Mouse (Mus musculus) layer of hippocampus, adult 9-10 months (tissue): ENCODE measurements at regions not wholly inside any gene's neighbourhood (a gene's known extent, or its start where the extent isn't known, plus 50 kb on each side); places are given as distances from the start of the nearest gene placed in this dataset.

ENCODE experiments used
- DNase-seq: peaks from one replicate; pipeline ENCODE4 v3.0.0; 2022; ENCODE audit warnings: low spot score

DNA sequence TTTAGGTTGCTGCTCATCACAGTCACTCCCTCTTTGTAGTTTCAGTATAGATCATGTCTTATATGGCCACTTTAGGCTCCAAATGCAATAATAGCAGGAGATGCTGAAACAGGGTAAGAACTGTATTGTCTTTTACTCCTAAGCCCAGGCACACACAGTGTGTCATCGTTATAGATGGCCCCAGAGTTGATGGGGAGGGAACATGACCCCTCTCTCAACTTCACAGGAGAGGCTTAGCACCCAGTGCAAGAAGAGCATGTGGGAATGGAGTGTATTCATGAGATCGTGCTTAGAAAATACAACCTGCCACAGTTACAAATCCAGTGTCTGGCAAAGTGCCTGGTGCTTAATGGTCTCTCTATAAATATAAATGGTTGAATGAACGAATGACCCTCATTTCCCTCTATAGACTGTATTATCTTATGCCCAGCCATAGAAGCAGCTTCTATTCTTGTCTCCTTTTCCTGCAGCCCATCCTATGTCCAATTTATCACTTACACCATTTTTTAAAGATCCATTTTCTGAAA lies 363.0 kb downstream of the Sorl1 start:
- DNase-seq: no peak

- DNase-seq: no peak
Observed at GRCm38 (mm10) chr9:41754434-41755002, 369.6 kb downstream of the Sorl1 start.

GRCm38 (mm10) chr9:41745979-41746647 lies 378.0 kb downstream of the Sorl1 start:
- no peak for DNase-seq

DNA sequence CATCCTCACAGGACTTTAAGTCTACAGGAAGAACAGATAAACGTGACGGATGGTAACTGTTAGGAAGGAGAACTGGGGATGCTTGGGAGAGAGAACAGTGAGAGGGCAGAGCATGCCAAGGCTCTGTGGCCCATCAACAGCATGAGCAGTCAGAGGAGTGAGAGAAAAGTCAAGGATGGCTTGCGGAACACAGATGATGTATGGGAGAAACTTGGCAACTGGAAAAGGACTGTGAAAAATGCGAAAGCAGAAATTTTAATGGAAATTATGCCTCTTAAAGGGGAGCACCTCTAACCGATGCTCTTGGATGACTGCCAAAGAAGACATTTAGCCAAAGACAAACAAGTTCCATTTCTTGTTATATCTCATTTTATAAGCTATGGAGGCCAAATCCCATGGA lies 382.6 kb downstream of the Sorl1 start:
- no peak for DNase-seq

GRCm38 (mm10) chr9:41740536-41740935 lies 383.6 kb downstream of the Sorl1 start:
- no peak for DNase-seq

DNA sequence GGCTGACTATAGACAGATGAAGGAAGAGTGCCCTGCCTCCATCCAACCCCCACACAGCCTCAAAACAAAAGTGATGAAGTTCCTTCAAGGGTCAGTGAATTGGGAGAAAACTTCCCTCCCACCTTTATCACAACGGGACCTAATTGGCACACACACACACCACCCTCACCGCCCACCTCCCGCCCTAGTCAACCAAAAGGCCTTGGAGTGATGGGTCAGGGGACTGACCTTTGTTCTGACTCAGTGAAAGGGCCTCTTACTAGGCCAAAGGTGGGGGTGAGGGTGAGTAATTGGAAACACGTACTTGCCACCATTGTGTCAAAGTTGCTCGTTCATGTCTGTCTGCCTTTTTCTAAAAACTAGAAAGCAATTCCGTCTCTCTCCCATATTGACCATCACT lies 386.4 kb downstream of the Sorl1 start:
- no peak for DNase-seq

DNA sequence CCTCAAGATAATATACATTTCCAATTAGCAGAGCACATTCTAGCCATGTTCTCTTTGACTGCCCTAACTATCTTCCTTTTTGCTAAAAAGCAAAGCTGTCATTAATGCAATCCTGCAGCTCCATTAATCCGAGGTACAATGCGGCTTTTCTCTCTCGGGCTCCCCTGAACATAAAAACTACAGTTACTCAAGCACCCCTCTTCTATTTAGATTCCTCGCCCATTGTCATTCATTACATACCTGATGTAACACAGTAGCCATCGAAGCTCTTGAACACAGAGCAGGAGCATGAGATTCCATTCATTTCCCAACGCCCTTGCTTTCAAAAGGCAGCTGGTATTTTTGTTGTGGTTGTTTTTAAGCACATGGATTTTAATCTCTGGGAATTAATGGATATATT lies 387.2 kb downstream of the Sorl1 start:
- DNase-seq: no peak

DNA sequence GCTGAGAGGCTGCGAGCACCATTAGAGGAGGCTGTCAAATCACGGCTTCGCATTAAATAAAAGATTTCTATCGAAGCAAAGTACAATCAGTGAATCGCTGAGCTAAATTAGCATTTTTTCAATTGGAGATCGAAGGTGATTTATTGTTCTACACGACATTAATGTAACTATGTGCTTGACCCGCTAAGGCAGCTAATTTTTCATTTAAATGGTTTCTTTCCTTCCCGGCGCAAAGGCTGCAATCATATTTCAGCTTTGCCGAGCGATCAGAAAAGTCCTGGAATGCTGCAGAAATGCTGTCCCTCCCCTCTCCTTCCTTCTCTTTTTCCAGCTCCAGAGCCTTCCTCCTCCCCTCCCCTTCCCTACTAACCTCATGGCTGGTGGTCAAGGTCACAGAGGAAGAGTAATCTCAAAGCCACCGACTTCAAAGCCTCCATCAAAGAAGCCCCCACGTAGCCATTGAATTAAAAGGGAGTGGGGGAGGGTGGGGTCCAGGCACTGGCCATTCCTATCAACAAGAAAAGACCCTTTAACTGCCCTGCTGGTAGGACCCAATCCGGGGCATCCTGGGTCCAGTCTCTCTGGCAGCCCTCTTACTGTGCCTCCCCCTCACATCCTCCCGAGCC lies 387.8 kb downstream of the Sorl1 start:
- DNase-seq: no peak

GRCm38 (mm10) chr9:41735448-41736233 lies 388.5 kb downstream of the Sorl1 start:
- DNase-seq: peak; percentile 31

GRCm38 (mm10) chr9:41734925-41735447 lies 389.1 kb downstream of the Sorl1 start:
- DNase-seq: no peak

DNA sequence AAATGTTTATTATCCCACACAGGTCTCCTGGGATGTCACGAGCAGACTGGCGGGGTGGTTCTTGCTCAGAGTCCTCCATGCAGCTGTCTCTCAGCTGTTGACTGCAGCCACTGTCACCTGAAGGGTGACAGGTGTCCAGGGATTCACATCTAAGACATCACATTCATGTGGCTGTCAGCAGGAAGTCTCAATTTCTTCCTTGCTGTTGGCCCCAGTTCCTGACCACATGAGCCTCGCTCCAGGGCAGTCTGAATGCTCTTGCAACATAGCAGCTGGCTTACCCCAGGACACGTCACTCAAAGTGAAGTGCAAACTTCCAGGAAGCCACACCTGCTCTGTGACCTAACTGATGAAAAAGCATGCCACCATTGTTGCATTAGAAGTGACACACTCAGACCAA lies 402.5 kb downstream of the Sorl1 start:
- DNase-seq: no peak

DNA sequence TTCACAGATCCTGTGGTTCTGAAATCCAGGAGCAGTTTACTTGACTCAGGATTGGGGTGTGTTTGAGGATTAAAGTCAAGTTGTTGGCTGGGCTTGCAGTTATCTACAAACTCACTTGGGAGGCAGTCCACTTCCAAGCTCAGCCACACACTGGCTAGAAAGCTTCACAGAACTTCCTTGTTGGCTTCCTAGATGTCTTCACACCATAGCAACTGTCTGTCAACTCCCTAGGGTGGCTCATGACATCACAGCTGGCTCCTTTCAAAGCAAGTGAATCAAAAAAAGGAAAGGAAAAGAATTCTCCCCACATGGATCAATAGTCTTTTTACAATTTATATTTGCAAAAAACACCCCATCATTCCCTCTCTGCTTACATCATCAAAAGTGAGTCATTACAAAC lies 408.9 kb downstream of the Sorl1 start:
- no peak for DNase-seq

DNA sequence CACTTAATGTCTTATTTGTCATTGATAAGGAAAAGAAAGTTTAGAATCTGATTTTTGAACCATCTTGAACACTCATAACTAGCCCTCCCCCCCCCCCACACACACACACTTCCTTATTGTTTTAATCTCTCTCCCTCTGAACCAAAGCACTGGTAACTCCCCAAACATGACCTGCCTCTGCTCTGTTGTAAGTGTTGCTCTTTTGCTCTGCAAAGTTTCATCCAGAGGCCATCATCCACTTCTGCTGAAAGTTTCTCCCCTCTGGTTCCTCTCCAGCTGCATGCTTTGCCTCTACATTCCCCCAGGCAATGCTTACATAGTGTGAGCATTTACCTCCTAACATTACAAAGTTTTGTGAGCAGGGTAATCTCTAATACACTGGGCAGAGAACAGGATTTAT lies 418.1 kb downstream of the Sorl1 start:
- no peak for DNase-seq

DNA sequence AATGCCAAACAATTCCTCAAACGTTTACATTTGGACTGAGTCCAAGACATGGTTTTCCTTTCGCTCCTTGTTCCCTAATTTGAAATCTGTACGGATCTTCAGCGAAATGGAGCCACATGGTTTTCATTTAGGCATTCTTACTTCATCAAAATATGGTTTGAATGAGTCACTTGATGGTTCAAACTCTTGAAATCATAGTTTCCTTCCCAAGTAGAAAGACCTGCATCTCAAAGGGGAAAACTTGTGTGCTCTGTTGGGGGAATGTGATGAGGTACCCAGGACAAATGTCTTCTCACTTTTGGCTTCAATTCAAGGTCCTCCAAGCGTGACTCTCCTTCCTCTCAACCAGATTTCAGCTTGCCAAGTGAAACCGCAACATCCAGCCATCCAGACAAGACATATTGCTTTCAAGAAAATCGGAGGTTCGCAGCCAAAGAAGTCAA lies 418.6 kb downstream of the Sorl1 start:
- DNase-seq: no peak

DNA sequence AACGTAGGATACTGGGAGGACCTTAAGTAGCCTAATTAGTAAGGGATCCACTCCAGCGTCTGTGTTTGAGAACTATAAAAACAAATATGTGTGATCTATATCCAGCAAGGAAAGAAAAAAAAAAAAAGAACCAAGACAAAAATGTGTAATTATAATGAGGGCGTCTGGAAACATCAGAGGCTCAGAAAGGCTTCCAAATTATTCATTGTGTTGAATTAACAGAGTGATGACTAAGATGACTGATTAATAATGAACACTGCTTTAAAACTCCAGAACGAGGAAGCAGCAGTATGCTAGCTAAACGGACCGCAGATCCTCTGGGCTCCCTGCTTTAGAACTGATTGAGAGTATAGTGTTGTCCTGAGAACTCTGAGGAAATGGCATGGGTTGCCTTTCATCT lies 421.0 kb downstream of the Sorl1 start:
- DNase-seq: no peak

- no peak for DNase-seq
Observed at GRCm38 (mm10) chr9:41700683-41701082, 423.4 kb downstream of the Sorl1 start.

DNA sequence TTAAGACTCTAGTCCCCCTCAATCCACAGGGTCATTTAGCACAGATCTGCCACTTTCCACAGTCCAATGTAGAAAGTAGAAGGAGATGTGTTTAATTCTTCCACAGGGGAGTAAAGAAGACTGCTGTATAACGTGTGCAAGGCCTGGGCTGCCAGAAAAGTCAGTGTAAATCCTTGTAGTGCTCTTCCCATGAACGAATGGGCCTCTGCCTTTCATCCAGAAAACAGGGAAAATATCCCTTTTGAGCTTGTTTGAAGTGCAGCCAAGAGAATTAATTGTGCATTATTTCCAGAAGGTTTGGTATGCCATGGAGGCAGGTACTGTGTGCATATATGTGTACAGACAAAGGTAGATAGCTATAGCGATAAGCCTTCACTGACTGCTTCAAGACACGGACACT lies 425.1 kb downstream of the Sorl1 start:
- DNase-seq: no peak

- no peak for DNase-seq
Observed at GRCm38 (mm10) chr9:41697611-41698467, 426.3 kb downstream of the Sorl1 start.

DNA sequence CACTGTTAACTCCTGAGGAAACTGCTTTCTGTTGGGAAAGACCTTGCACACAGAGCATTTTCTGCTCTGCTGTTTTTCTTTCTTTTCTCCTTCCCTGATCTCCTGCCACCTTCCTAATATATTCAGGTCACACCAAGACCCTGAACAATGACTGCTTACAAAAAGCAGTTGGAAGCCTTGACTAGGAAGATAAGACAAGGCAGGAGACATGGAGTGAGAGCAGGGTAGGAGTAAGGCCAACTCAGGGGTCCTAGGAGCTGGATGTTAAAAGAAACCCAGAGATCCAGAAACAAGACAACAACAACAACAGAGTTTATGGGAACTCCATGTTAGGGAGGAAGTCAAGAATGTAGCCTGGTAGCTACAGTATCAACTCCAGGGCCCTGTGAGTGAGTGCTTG lies 426.9 kb downstream of the Sorl1 start:
- DNase-seq: no peak

DNA sequence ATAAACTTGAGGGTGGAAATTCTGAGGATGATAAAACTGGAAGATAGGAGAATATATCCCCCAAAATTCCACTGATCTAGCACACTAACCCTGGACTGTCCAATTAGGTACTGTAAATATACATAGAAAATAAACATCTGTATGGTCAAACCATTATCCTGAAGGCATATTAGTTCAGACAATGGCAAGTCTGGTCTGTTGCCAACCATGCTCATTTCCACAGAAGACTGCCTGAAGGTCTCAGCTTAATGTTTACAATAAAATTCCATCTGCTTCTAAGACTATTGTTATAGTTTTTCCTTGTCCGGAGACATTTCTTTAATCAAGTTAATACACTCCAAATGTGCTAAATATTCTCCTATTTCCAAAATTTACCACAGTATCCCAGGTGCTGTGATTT lies 441.2 kb downstream of the Sorl1 start:
- DNase-seq: no peak

- no peak for DNase-seq
Observed at GRCm38 (mm10) chr9:41675656-41676055, 448.4 kb downstream of the Sorl1 start.
